Mouse (Mus musculus): ENCODE data around the gene Dusp27.

Dusp27 gene

DNA sequence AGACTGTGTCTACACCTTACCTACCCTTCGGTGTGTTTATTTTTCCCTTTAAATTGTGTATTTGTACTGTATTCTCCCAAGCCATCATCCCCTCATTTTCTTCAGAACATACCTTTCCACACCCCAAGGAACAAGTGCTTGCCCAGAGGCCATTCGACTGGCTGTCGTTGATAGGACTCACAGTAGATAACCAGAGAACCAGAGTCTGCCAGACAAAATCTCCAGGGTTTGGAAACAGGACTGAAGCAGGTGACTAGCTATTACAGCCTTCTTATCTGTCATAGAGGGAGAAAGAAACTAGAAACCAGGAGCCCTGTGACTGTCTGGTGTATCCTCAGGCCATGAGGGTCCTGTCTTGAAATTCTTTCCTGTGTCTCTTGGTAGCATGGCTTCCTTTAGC is 22.9 kb downstream of the Dusp27 start:
- in situ Hi-C loops (cut with MboI, MseI), result no loop called here

DNA sequence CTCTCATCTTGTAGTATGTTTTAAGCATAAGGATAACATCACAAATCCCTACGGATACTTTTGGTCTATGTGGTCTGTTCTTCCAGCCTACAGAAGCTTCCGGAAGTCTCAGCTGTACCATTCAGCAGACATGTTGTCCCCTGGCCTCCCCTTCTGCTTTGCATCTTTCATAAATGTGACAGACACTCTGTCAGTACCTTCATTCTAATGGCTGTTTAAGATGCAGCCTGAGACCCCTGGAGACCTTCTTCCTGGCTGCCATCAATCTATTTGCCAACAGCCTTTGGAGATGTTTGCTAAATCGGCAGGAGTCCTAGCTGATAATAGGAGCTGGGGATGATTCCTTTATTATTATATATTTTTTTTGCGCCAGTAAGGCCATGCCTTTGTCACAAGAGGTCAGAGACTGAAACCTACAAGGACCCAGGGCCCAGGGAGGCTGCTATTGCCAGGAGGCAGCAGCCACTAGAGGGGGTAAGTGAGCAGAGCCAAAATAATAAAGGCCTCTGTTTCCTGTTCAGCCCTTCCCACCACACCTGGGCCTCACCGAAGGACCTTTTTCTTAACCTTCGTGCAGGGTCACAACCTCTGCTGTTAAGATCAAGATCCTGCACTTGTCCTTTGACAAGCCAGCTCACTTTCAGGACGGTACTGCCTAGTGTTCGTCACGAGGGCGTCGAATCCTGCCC is 24.7 kb downstream of the Dusp27 start:
- in situ Hi-C loops (cut with MboI, MseI), result no loop called here

GRCm38 (mm10) chr1:166098120-166098519 is 29.6 kb downstream of the Dusp27 start:
- in situ Hi-C loops (cut with MboI, MseI), result no loop called here

GRCm38 (mm10) chr1:166094462-166094861 is 33.3 kb downstream of the Dusp27 start:
- in situ Hi-C loops (cut with MboI, MseI), result no loop called here

DNA sequence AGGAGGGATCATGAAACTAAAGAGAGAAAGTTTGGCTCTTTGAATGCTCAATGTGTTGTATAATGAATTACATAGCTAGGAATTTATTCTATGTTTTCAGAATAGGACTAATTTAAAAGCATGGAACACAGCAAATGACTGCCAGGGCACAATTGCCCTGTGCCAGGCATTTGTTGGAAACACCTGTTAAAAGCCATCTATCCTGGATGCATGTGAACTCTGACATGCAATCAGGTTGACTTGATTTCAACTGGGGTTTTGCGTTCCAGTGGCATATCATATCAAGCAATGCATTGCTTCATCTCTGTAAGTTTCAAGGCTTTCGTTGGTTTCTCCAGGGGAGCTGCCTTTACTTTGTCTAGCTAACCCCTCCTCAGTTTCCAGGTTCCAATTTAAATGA is 37.4 kb downstream of the Dusp27 start:
- in situ Hi-C loops (cut with MboI, MseI), result no loop called here

DNA sequence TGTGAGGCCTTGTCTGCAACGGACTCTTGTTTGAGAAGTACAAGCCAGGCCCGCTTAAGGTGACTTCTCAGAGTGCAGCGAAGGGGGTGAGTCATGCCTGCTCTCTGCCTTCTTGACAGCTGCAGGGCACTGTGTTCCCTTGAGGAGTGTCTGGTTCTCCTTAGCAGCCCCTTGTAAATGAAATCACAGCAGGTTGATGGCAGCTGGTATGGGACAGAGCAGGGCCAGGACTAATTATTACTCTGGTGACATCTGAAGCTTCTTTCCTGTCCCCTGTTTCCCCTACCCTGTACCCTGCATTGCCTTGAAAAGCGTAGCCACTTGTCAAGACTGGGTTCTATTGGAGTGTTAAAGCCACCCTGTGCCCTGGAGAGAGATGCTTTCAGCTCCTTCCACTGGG is 38.0 kb downstream of the Dusp27 start:
- in situ Hi-C loops (cut with MboI, MseI), result no loop called here

- in situ Hi-C loops (cut with MboI, MseI), result no loop called here
Observed at GRCm38 (mm10) chr1:166089337-166089736, 38.4 kb downstream of the Dusp27 start.

DNA sequence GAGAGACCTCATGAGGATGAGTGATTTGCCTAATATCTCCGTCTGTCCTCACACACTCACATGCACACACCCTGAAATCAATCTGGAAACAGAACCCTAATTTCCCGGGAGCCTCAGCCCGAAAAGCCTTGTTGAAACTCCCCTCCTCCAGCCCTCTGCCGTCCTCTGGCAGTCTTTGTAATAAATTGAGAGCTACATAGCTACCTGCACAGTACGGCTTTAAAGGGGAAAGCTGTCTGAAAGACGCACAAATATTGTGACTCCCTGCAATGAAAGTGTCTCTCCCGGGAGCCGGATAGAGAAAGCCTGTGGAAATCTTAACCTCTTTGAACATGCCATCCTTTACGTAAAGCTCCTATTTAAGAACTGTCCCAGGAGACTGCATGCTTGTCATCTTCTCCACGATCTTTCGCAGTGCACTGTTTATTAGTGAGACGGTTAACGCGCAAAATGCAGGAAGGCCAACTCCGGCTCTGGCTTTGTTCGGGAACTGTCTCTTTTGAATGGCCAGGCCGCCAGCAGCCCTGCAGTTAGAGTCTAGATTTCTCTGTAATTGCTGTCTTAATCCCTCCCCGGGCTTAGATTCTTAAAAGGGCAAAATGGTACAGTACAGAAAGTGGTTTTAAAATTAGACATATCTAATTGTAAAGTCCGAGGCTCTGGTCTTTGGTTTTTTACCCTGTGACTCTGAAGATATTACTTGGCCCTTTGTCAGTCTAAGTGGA is 39.1 kb downstream of the Dusp27 start:
- in situ Hi-C loops (cut with MboI, MseI), result no loop called here

- in situ Hi-C loops (cut with MboI, MseI), result no loop called here
Observed at GRCm38 (mm10) chr1:166077052-166077735, 50.5 kb downstream of the Dusp27 start.

DNA sequence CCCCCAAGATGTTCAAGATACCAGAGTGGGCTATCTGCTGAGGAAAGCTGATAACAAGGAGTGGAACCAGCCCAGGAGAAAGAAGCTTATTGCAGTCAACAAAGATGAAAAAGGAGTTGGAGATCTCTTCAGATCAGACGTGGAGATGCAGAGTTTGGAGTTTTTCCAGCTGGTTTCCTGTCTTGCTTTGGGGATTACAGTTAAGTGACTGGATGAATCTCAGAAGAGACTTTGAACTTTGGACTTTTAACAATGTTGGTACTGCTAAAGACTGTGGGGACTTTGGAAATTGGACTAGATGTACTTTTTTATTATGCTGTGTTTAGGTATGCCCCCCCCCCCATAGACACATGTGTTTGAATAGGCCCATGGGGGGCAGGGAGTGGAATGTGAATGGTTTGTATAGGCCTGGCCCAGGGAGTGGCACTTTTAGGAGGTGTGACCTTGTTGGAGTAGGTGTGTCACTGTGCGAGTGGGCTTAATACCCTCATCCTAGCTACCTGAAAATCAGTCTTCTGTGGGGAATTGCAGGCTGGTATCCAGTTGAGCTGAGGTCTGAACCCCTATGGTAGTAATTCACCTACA is 59.8 kb downstream of the Dusp27 start:
- in situ Hi-C loops (cut with MboI, MseI), result no loop called here

DNA sequence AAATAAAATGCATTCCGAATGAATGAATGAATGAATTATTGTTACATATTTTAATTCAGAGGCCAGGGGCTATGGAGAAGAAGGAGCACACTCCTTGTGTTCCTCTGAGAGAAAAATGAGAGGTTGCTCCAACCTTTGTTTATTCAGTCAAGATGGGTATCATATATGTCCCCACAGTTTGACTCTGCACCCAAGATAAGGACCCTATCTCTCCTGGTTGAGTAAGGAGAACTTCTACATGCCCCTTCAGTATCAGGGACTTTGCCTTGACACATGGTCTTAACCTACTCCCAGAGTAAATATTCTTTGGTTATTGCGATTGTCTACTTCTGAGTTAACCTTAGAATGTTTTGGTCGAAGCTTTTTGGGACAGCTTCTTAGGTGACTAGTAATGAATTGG is 63.9 kb downstream of the Dusp27 start:
- in situ Hi-C loops (cut with MboI, MseI), result no loop called here

DNA sequence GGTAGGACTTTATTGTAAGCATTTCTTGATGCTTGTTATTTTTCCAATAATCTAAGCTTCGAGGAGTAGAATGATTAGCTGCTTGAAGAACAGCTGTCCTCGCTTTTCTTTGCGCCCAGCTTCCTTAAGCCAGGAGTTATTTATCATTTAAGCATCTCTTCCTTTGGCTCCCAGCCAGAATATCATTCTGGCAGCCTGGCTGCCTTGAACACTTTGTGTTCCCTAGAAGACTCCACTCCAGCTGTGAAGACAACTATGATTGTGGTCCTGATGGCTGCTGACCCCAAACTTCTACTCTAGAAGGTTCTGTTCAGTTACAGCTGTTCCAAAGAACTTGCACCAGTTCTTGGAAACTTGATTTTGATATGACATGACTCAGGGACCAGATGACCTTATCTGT is 66.2 kb downstream of the Dusp27 start:
- in situ Hi-C loops (cut with MboI, MseI), result no loop called here

DNA sequence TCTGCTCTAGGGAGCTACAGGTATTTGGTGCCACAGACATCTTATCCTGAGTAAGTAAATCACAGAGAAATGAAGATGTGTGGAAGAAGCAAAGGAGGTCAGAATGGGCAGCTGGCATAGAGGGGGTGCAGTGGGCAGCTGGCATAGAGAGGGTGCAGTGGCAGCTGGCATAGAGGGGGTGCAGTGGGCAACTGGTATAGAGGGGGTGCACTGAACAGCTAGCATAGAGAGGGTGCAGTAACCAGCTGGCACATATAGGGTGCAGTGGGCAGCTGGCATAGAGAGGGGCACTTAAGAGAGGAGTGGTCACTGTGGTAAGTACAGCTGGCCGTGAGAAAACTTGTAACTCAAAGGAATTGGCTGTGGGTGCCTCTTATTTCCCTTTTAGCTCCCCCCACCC is 67.3 kb downstream of the Dusp27 start:
- in situ Hi-C loops (cut with MboI, MseI), result no loop called here

DNA sequence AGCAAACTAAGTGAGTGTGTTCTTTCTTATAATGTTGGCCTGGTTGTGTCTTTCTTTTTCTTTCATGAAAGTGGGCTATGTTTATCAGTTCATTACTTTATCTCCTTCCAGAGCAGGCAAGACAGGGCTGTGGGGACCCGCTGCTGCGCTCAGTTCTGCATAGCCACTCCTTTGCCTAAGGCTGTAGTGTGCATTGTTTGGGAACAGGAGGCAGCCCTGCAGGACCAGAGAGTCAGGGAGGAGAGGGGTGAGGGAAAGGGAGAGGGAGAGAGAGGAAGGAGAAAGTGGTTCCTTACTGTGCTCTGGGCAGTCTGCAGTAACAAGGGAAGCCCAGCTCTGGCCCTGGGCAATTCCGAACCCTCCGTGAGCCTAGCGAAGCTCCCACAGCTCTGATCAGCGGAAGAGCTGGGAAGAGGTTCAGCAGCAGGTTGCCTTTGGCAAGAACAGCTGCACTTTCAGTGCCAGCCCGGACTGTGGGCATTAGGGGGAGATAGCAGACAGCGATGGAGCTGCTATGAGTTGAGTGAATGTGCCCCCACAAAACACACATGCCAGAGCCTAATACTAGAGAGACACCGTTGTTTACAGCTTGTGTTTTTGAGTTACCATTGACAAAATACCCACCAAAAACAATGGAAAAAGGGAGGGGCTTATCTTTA is 71.5 kb downstream of the Dusp27 start:
- in situ Hi-C loops (cut with MboI, MseI), result no loop called here

- in situ Hi-C loops (cut with MboI, MseI), result no loop called here
Observed at GRCm38 (mm10) chr1:166053285-166053955, 74.3 kb downstream of the Dusp27 start.

GRCm38 (mm10) chr1:166049046-166049827 is 78.5 kb downstream of the Dusp27 start:
- in situ Hi-C loops (cut with MboI, MseI), result no loop called here

DNA sequence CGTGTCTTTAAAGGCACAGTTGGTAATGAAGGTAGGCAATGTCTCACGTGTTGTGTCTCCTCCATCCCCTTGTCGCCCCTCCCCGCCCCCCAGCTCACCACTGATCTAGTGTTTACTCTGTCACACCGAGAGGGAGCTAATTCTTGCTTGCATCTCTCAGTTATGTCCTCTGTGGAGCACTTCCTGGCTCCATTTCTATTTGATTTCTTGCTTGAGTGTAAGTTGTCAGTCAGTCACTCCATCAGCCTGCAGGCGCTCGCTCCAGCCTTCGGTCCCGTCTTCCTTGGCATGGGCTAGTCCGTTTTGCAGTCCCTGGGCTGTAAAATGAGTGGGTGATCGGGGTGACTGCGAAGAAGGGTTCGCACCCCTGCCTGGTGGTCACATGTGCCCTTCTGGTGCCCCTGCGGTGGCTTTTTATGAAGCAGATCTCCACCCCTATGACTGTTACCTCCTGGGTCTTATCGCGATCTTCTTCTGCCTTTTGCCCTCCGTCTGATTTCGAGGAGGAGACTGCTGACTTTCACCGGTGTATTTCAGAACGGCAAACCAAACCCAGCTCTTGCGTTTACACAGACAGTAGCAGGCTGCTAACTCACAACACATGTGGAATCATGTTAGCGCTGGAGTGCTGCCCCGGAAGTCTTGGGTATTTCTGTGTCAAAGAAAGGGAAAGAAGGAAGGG is 79.4 kb downstream of the Dusp27 start:
- in situ Hi-C loops (cut with MboI, MseI), result no loop called here
